Mouse (Mus musculus) left cerebral cortex, postnatal 4 days (tissue): ENCODE results near the gene Sbno2. TPM values are rescaled to one million over a fixed set of nuclear protein-coding genes. Genes with fewer than 3 reads are reported as not detected.

Experiments
- DNase-seq: peaks from one replicate; pipeline ENCODE4 v3.0.0-alpha.2; 2022
- intact Hi-C: fragments of 180-260 bp; cut with DNase I; formaldehyde crosslinking; loops from one replicate; pipeline ENCODE4 v1.15.1; 2025
- total RNA-seq, 2 experiments: library from RNA; stranded (reverse); gene quantifications; 2 replicates each; pipeline ENCODE4 v1.2.3; 2021

The Sbno2 gene
- total RNA-seq, 2 experiments from 2014 or later: 28.8 to 30.8 TPM

DNA sequence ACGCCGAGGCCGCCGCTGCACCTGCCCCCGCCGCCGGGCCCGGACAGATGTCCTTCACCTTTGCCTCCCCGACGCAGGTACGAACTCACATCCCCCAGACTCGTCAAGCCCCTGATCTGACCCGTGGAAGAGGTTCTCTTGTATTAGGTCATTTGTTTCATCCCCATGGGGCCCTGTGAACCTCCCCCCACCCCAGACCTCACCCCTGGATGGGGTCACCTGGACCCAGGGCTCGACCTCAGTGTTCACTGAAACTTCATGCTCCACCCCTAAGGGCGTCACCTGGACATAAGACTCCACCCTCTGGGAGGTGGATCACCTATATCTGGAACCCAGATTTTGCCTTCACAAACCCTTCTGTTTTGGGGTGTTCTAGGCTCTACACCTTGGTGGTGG, 37.2 kb upstream of the Sbno2 start:
- DNase-seq: no peak
- intact Hi-C loops: no loop called here

DNA sequence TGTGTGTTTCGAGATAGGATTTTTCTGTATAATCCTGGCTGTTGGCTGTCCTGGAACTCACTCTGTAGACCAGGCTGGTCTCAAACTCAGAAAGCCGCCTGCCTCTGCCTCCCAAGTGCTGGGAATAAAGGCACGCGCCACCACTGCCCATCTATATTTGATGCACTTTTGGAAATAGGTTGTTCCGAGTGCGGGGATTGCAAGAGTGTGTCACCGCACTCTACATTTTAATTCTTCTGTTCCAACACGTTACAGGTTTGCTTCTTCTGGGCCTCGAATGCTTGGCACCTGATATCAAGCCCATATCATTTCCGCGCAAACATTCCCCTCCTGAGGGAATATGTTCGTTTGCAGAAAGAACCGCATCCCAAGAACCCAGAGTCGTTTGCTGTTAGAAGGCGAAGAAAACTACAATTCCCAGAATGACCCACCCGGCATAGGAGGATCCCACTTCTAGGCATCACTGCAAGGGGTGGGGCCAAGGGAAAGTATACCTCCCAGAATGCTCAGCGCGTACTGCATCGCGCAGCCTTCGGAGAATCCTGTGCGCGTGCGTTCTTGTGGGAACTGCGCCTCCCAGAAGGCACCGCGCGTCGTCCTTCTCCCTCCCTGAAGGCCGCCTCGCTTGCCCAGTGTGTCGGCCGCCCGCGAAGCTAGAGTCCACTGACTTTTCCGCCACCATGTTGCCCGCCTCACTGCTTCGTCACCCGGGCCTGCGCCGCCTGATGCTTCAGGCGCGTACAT, 36.6 kb upstream of the Sbno2 start:
- intact Hi-C loops: no loop called here
- peak; percentile 96 for DNase-seq

DNA sequence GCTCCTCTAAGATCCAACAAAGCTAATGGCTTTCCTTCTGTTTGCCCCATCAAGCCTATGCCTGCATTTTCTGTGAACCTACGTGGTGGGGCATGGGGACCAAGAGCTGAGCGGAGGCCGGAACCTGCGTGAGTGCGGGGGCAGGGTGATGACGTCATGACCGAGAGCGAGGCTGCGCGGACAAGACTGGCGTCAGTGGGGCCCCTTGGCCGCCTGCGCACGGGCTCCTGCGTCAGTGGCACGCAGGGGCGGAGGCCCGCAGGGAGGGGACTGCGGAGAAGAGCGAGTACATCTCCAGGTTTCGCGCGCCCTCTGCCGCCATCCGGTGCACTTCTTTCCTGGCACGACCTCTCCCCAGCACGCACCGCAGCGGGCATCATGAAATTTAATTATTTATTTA, 35.9 kb upstream of the Sbno2 start:
- DNase-seq: peak; percentile 95
- intact Hi-C loops: no loop called here

DNA sequence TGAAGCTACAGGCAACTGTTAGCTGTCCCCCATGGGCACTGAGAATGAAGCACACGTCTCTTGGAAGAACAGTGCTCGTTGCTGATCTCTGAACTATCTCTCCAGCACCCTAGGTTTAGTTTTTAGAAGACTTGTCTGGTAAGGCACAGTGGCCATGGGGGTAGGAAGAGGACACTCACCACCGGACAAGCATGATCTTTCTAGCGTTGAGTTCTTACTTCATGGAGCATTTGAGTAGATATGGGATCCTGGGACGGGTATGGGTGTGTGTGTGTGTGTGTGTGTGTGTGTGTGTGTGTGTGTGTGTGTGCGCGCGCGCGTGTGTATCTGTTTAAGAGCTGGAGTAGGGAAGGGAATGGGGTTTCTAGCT, 35.3 kb upstream of the Sbno2 start, which contains the start of gene Cbarp:
Gene Cbarp, minus strand, starts transcription at position 170 of the 370 bp plus-strand sequence.
- DNase-seq: no peak
- intact Hi-C loops: no loop called here

DNA sequence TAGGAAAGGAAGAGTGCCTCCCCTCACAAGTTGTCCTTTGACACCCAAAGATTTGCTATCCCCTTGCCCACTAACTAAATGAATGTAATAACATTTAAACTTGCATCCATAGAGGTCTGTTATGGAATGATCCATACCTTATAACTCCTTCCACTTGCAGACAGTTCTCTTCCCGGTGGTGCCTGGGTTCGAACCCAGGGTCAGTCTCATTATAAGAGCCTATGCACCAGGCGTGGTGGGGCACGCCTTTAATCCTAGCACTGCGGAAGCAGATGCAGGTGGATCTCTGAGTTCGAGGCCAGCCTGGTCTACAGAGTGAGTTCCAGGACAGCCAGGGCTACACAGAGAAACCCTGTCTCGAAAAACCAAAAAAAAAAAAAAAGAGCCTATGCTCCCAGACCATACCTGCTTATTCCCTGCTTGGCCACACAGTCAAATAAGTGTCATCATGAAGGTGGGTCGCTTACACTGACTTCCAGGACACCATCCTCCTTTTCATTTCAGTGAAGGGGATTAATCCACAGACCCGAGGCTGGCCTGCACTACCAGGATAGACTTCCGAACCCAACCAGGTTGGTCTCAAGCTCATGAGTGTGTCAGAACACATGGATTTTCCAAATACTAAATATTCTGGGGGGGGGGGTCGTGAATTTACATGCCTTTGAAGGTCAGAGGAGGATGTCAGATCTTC, 34.7 kb upstream of the Sbno2 start:
- intact Hi-C loops: no loop called here
- no peak for DNase-seq

DNA sequence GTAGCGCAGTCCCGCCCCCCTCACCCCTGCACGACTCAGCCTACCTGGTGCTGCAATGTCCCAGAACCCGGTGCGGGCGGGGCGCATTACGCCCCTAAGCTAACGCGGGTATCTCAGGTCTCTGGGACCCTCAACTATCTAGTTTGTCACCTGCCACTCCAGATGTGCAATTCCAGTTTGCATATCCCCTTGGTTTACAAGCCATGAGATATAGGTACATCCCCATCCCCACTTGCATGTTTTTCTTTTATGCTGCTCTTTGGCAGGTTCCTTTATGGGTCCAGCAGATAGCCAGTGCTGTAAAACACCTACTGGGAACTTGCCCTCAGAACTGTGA, 34.0 kb upstream of the Sbno2 start:
- no peak for DNase-seq
- intact Hi-C loops: no loop called here

DNA sequence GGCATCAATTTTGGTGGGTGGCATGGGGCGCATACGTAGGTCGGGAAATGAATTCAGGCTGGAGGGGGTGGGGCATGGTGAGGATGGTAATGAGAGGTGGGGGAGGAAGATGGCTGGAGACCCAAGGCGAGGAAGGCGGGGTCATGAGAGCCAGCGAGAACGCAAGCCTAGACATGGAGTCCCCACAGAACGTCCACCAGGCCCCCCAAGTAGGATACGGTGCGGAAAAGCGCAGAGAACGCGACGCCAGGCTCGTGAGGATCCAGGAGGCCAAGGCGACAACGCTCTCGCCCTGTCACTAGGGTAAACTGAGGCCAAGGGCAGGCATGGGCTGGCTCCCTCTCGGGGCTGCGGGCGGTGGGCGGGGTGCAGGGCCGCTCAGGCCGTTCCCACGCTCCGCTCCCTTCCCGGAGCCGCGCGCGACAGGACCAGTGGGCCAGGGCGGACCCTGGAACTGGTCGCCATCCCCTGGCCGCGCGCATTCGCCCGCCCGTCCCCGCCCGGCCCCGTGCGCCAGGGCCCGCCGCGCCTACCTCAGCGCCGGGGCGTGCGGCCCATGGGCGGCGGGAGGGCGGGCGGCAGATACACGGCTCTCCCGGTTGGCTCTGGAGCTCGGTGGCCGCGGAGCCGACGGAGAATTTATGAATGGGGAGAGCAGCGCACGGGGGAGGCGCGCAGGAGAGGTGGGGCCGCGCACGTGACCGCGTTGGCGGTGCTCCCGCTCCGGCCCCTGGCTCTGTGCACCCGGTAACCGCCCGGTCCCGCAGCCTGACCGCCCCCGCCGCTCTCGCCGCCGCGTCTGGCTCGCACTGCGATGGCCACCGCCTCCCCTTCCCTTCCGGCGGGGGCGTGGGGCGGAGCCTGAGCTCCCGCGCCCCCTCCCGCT, 33.4 kb upstream of the Sbno2 start, which contains the start of gene Atp5d:
Gene Atp5d, plus strand, starts transcription at position 80 of the 886 bp plus-strand sequence.
- intact Hi-C loops: no loop called here
- DNase-seq: peak; percentile 66

DNA sequence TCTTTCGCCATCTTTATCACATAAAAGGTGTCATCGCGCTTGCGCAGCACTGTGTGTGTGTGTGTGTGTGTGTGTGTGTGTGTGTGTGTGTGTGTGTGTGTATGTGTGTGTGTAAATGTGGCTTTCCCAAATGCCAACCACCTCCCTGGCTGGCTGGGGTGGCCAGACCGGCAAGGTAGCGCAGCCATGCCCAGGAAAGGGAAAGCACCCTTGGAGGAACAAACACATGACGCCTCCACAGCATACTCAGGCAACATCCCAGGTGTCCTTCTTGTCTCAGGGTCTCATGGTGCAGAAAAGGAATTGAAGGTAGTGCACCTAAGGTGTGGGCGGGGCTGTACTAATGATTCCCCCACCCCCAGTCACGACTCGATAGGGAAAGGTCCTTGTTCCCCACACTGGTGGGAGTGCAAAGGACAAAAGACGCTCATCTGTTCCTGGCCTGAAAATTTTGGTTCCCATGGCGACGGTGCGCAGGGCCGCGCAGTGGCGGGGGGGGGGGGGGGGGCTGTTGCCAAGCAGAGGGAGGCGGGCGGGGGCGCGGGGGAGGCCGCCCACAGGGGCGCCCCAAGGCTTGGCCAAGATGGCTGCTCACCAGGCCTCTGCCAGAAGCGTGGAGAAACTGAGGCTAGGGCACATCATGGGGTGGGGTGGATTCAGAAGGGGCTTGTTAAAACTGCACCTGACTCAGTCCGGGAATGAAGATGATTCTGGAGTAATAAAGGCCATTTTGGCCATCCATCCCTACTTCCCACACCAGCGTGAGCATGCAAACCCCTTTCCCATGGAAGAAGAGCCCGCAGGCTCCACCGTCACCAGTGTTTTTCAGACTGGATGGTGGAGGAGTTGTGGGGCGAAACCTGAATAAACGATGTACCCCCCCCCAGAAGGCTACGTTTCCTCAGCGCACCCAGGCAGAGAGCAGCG, 32.5 kb upstream of the Sbno2 start:
- DNase-seq: no peak
- intact Hi-C loops: no loop called here

DNA sequence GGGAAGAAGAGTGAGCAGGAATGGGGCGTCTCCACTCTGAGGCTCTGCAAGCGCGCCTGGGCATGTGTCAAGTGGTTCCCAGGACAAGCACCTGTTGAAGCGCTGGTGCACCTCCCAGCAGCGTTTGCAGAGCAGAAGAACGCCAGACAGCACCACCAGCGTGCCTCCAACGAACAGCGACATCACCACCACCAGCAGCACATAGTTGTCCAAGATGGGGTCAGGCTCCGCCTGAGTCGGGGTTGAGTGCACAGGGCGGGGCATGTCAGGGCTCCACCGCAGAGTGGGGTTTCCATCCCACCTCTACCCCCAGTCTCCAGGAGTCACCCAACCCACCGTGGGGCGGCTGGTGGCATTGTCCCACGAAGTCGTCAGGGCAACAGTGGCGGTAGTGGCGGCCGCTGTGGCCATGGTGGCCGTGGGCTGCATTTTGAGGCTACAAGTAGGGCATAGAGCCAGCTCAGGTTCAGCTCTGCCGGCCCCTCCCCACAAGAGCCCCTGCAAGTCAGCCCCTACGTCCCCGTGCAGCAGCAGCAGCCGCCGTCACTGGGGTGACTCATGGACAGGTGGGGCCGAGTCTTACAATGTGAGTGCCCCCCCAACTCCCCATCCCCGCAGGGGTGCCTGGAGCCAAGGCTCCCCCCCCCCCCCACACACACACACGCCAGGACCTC, 31.7 kb upstream of the Sbno2 start:
- intact Hi-C loops: no loop called here

DNA sequence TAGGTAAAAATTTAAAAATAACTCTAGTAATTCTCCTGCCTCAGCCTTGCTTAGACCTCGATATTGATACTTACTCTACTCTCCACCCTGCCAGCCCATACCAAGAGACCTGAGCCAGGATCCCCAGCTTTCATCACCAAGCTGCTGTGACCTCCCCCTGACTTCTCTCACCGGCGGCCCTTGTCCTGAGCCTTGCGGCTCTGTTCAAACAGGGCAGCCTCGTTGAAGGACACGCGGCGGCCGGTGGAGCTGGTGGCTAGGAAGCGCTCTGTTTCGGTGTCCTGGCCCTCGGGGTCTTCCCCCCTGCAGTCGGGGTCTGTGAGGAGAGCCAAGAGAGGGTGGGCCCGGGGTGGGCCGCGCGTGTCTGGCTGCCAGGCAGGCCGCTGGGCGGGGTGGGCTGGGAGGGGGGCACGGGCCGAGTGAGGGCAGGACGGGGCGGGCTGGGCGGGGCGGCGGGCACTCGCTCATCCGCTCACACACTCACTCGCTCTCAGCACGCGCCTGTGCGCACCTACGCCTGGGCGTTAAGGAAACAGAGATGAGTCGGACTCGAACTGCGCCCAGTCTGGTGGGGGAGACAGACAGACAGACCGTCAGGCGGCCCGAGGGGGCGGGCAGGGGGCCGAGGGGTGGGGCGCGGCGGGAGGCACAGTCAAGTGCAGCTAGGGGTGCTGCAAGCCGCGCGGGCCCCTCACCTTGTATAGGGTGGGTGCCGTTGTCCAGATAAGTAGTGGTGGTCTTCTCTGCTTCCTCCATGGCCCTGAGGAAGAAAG, 31.0 kb upstream of the Sbno2 start:
- DNase-seq: no peak
- intact Hi-C loops: no loop called here

More for the DNA sequence above, 31.7 kb upstream of the Sbno2 start:
- no peak for DNase-seq

DNA sequence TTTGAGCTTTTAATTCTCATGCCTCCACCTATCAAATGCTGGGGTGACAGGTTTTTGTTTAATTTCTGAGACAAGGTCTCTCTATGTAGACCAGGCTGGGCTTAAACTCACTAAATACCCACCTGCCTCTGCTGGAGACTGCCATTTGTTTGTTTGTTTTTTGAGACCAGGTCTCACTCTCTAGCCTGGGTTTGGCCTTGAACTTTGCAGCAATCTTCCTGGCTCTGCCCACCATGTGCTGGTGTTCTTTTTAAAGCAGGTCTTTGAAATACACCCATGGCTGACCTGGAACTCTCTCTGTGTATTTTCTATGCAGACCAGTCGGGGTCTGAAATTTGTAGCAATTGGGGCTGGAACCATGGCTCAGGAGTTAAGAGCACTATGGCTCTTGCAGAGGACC, 30.3 kb upstream of the Sbno2 start:
- no peak for DNase-seq
- intact Hi-C loops: no loop called here

DNA sequence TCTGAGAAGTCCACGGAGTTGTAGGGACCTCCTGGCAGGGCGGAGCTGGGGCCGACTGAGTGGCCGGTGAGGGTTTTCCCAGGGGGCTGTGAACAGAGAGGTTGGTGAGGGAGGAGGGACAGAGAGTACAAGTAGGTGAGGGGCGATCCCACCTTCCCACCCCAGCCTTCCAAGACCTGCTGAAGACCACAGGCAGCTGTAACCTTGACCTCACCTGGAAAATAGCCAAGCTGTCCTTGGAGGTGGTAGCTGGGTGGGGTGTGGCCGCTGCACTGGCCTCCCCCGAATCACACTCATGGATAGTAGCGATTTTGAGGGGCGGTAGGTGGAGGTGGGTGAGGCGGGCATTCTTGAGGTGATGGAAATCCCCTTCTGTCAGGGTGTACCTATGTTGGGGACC, 29.8 kb upstream of the Sbno2 start:
- intact Hi-C loops: no loop called here
- no peak for DNase-seq

DNA sequence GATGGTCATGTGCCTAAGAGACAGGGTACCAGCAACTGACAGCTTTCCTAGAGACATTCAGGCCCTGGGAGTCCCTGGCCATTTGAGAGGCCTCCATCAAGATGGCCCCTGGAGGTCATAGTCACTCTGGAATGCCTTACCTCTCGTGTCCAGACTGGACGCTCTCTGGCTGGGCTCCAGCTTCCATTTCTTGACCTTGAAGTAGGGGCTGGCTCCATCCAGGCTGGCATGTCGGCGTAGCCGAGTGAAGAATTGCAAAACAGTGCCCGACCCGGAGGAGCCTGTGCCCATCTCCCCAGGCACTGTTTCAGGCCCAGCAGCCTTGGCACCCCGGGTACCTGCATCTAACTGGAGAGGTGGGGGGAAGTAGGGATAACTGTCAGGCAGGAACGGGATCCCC, 29.1 kb upstream of the Sbno2 start:
- no peak for DNase-seq

DNA sequence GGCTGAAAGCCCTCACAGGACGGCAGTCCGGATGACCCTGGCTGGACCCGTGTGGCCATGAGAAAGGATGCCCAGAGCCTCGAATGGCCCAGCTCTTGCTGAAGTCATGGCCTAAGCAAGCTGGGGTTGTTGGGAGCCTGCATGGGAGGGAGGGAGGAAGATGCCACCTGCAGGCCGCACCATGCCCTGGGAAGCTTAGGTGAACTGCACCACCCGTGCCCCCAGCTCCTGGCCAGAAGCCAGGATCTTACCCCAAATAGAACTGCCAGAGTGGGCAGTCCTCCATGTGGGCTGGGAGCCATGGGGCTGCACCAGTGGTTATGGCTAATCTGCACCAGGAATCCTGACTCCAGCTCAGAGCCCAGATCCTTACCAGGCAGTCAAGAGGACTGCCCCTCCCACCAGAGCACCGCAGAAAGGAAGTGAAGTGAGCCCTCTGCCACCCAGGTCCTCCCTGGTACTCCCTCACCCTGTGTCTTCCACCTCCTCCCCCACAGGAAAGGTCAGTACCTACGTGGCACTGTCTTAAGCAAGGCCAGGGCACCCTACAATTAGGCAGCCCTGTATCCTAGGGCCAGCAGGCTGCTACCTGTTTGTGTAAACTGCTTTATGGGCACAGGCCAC, 28.0 kb upstream of the Sbno2 start:
- DNase-seq: peak; percentile 59
- intact Hi-C loops: no loop called here

More for the DNA sequence above, 29.1 kb upstream of the Sbno2 start:
- intact Hi-C loops: no loop called here

DNA sequence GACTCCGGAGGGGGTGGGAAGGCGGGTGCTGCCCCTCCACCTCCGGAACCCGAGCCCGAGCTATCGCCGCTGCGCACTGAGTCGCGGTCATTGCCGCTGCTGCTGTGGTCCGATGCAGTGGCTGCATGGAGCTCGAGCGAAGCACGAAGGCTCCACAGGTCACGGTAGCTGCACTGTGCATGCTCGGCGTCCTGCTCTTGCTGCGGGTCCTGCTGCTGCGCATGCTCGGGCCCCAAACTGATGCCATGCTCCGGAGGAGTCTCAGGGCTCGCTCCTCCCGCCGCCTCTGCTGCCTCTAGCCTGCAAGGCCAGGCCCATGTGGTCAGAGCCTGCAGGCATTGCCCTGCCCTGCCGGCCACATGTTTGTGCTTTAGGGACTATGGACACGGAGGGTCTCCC, 26.6 kb upstream of the Sbno2 start:
- DNase-seq: no peak
- intact Hi-C loops: no loop called here

DNA sequence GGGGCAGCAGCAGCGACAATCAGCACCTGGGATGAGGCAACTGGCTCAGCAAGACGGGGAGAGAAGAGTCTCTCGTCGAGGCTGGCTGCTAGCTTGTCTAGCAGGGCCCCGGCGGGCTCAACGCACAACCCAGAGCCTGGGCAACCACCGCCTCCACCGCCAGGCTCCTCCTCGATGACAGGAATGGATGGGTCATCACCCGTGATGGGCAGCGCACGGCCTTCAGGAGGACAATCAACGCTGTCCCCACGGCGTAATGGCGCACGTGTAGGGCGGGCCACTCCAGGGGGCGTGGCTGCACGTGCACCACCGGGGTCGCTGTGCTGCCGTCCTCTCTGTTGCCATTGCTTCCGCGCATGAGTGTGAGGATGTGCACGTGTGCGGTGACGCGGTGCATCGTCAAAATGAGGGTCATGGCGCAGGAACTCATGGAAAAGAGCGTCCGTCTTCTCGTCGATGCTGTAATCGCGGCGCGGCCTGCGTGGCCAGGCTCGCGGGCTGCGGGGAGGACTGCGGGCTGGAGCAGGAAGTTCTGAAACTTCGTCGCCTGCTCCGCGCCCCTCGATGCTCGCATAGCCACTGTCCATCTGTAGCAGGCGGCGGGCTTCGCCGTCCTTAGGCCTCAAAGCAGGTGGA, 26.1 kb upstream of the Sbno2 start:
- intact Hi-C loops: no loop called here
- no peak for DNase-seq

DNA sequence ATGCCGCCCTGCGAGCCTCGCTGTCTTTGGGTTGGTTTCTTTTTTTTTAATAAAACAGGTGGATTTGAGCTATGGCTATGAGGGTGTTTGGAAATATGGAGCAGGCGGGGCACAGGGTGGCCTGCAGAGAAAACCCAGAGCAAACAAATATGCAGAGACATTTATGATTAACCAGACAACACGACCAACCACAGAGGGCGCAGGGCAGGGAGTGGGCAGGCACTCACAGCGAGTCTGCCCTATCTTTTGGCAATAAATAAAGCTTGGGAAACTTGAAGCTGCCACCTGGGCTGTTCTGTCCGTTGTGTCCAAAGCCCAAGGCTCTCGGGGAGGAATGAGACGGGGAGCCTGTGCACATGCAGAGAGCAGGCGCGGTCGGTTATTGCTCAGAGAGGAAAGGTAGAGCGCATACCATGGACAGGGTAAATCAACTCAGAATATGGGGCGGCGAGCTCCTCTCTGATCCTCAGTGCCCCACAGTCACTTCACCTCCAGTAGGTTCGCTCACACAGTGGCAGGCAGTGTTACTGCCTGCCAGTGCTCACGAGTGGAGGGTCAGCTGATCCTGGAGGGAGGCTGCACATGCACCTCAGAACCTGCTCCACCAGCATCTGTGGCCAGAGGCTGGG, 25.1 kb upstream of the Sbno2 start:
- intact Hi-C loops: no loop called here
- DNase-seq: no peak

DNA sequence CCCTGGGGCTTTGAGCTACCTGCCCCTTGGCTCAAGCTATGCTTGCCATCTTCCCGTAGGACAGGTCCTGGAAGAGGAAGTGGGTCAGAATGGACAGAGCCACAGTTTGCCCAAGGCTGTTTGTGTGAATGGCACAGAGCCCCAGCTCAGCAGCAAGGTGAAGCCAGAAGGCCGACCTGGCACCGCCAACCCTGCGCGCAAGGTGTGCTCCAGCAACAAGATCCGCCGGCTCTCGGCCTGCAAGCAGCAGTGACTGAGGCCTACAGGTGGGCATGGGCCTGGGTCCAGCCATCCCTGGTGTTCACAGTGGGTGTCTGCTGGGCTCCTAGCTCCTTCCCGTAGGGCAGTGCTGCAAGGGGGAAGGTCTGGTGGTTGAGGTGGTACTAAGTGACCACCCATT, 24.5 kb upstream of the Sbno2 start:
- DNase-seq: no peak

More for the DNA sequence above, 24.5 kb upstream of the Sbno2 start:
- intact Hi-C loops: no loop called here
